Mouse (Mus musculus): ENCODE data around the gene Susd1.

DNA sequence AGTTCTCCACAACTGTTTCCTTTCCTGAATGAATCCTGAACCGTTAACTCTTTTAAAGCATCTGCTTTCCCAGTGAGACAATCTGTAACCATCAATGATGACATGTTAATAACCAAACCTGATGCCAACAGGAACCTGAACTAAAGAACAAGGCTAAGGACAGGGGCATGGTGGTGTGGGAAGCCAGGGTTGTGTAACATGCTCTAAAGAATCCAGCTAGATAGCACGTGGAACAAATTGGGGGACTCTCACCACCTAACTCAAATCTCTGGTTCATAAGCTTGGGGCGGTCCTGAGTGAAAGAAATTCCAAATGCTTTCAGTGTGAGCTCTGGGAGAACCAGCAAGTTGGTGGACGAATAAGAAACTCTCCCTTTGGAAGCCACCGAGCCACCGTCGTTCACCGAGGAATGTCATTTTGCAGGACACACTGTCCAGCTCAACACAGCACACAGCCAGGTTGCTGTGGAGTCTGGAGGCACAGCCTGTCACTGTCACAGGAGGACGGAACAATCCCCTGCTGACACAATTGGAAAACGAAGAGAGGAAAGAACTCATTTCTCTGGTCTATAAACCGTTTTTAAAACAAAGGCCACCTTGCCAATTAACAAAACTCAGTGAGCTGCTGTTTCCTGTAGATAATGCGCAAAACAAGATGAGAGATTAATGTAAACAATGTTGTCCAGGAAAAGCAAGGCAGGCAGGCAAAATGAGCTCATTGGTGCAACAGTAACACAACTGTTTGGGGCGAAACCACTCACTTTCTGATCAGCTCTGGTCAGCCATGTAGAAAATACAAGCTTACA lies 146.3 kb downstream of the Susd1 start:
- TF ChIP-seq CTCF (IDR thresholded peaks at IDR 0.05; ENCODE audit: borderline replicate concordance, extremely low read depth, insufficient read depth, insufficient read length) (no peak), POLR2A (IDR thresholded peaks at IDR 0.05; ENCODE audit: borderline replicate concordance, extremely low read depth, insufficient read depth, insufficient read length, poor library complexity, severe bottlenecking) (no peak)
